Mouse (Mus musculus) ovary, postnatal 14 days (tissue): ENCODE measurements around the gene Ccnjl.

Source experiments
- DNase-seq: peaks from one replicate; pipeline ENCODE4 v3.0.0; 2022; ENCODE audit warnings: low spot score

The Ccnjl gene

DNA sequence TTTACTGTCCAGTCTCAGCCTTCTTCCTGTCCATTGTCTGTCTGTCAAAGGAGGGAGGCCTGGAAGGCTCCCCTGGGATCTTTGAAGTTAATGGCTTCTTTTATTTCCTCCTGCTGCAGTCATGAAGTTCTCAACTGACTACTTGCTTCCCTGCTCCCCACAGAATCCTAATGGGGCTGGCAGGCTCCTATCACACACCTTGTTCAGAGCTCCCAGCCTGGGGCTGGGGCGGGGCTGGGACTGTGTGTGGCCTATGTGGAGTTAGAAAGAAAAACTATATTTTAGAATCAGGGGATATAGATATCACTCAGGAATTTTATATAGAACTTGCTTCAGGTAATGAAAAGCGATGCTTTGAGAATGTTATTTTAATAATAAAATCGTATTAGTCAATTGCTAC, 8.1 kb upstream of the Ccnjl start:
- DNase-seq = no peak

DNA sequence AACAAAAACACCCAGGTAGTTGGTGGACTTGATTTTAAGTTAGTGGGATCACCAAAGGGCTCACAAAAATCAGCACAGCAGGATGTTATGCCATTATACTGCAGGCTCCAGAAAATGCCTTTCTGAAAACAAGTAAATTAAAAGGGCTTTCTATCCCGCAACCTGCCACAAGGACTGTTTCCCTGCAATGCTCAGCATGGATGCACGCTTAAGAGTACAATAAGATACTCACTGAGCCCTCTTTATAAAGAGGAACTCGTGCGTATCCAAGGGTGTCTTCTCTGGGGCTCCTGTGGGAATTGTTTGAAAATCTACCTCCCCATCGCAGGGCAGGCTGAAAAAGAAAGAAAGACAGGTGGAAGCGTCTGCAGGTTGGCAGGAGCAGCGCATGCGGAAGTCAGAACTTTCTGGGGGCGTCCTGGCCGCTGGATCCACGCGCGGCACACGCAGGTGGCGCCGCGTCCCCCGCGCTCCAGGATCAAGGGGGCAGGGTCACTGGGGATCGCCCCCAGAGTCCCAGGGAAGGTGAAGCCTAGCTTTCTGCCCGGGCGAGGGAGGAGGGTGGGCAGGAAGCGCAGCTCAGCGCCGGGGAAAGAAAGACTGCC, 404 bp upstream of the Ccnjl start:
- DNase-seq = peak; percentile 16

DNA sequence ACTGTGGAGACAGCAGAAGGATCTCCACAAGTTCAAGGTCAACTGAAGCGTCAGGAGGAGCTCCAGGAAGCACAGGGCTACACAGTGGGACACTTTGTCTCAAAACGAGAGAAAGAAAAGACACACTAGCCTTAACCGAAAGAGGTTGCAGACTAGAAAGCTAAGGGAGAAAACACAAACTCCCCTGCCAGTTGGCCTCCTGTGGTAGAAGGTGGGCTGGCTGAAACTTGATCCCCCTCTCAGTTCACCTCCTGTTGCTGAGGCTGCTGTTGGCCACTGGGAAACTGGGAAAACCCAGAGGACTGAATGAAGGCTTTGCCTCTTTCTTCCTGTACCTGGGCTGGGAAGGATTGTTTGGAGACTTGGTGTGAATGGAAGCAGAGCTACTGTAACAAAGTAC, 1.5 kb downstream of the Ccnjl start:
- no peak for DNase-seq

DNA sequence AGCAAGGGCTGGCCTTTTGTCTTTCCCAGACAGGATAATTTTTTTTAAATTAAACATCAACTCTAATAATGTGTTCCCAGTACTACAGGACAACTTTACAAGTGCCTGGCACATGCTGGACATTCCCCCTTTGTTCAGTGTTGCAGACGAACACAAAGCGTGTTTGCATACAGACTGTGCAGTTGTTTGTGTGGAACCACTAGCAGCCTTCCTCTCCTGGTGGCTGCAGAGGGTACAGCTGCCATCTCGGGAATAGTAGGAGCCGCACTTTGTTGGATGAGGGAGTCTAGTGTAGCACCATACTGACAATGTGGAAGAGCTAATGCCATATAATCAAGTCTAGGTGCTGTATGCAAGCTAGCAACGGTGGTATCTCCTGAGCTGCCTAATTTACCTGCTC, 3.0 kb downstream of the Ccnjl start:
- DNase-seq = no peak

DNA sequence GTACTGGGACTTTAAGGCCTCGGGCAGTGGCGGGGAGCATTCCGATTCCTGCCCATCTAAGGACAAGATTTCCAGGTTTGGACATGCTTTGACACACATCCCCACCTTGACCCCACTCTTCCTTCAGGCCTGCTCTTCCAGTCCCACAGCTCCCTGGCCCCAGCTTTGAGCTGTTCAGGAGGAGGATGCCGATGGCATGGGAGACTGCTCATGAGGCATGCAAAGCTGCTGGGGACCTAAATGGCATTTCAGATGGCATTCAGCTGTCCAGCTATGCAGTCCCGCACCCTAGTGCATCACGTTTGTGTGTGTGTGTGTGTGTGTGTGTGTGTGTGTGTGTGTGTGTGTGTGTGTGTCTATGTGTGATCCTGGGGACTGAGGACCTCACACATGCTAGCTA, 8.5 kb downstream of the Ccnjl start:
- no peak for DNase-seq

DNA sequence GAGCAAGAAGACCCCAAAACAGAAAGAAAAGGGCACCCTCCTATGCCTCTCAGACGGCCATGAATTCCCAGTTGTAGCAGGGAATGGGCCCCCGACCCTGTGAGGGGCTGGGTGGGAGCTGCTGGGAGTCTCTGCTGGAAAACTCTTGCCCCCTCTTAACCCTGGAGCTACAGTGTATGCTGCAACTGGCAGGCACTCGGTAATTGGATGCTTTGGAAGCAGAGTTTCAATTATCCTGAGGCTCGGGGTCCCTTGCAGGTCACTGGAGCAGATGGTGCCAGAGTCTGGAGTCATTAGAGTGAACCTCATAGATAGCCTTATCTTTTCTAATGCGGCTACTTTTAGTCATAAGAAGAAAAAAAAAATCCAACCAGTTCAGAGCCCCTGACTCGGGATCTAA, 11.3 kb downstream of the Ccnjl start:
- no peak for DNase-seq

DNA sequence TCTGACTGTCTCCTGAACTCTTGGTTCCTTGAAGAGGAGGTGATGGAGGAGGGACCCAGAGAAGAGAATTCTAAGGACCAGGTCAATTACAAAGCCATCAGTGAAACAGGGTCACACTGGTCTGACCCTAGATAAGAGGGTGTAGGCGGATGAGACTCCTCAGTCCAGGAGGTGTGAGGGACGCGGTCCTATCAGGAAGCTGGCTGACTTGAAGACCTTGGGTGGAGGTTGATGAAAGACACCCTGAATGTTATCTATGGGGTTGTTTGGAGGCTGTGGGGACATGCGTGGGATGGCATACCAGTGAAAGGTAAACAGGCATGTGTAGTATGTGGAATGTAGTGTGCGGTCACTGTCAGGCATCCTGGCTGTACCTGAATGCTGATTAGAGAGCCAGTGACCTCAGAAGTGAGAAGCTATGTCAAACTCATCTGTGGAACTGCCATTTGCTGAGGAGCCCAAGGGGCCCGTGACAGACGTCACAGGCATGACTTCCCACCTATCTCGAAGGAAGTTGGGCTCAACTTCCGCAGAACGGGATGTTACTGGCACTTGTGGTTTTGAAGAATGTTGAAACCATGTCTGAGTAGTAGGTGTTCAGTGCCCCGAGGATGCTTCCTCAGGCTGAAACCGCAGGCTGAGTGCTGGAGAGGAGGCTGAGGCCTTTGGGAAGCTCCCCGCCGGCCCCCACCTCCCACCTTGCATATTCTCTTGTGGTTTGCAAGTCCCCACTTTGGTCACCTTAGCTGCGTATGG, 15.3 kb downstream of the Ccnjl start:
- no peak for DNase-seq

DNA sequence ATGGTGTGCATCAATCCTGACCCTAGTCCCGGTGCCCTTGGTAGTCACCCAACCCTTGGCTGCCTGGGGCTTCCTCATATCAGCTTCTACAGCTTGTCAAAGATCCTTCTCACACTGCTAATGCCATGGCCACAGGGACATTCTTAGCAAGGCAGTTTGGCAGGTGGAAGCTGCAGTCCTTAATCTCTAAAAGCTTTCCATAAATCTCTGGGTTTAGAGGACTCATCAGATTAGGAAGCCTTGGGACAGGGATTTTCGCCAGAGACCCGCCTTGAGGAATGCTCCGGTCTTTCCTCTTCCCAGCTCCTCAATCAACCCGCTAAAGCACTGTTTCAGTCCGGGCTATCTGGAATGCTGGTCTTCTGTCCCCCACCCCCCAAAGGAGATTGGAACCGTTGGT, 16.2 kb downstream of the Ccnjl start:
- no peak for DNase-seq

DNA sequence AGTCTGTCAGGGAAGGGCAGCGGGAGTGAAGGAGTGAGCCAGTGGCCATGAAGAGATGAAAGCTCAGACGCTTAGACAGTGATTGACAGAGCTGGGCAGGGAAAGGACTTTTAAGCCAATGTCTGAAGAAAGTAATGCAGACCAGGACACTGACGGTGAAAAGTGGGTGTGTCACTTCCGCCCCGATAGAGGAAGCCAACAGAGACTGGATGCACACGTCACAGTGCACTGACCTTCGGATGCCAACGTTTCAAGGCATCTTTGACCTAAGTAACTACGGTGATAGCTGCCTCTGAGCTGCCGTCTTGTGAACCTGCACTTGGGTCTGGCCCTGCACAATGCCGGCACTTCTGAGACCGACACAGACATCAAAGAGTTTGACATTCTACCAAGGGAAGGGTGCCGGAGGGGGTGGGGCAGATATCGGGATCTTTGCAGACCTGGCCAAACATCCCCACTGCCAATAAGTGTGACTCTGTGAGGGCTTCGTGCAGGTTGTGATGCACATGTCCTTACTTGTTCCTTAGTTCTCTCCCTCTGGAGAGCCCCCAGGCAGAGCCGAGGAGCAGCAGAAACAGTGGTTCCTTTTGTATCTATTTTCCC, 17.4 kb downstream of the Ccnjl start:
- DNase-seq = no peak

DNA sequence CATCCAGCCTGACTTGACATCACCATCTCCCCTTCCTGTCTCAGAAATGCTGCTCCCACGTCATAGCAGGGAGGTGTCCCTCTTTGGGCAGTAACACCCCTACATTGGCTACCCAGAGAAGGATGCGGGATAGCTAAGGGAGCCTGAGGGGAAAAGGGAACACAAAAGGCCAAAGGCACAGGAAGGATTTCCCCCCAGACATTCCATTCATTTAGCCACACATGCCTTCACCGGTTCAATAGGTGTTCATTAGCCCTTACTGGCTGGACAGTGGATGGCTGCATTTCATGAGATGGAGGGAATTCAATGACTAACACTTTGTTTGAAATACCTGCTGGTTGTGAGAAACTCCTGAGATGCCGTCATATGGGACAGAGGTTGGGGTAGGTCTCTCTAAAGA, 18.1 kb downstream of the Ccnjl start:
- DNase-seq = no peak

DNA sequence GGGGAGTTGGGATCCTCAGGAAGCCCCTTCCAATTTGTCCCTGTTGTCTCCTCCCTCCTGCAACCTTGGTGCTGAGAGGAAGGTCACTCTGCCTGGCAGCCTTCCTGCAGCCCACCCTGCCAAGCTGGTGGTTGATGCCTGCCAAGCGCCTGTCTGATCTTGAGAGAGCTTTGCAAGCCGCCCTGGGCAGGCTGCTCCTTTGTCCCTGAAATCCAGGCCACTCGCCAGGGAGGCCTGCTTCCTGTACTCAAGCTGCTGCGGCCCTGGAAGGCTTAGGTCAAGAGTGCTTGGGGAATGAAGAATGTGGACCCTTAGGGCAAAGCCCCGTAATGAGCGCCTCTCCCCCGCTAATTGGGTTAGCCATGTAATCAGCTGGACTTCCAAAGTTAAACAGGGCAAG, 19.6 kb downstream of the Ccnjl start:
- DNase-seq = peak; percentile 28

DNA sequence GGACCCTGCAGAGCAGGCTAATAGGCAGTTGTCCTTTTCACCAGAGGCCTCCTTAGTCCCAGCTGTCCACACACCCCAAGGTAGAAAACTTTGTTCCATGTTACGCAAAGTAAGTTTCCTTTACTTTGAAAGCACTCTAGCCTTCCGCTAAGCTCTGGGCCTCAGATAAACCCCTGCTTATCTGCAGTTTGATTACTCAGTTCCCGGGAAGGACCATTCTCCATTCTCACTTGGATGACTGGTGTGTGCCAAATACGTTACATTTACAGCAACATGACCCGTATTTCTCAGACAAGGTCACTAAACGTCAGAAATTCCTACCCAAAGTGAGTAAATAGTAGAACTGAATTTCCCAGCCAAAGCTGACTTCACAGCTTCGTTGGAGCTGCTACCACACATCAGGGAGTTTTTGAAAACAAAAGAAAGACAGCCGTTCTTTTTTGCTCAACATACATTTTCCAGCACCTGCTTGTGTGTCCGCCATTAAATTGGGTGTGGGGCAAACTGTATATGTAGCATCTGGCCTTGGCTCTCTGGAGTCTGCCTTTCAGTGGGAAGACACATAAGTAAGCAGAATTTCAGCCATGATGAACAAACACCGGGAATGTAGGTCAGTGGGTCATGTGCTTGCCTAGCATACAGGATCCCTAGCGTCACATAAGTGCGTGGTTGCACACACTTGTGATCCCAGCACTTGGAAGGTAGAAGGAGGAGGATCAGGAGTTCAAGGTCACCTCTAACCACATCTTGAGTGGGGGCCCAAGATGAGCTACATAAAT, 20.3 kb downstream of the Ccnjl start:
- DNase-seq = no peak

DNA sequence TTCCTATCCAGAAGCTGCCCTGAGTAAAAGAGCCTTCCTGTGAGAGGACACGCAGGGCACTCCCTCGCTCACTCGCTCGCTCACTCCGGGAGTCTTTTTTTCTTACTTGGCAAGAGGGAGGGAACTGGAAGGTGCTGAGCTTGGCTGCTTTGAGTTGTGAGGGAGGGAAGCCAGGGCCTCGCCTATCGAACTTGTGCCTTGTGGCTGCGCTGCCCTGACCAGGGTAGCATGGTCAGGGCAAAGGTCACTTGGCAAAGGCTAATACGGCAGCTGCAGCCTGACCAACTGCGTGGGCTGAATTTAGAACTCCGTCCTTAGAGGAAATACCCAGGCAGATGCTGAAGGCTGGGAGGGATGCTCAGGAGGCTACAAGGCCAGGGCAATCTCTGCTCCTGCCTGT, 21.1 kb downstream of the Ccnjl start:
- DNase-seq = peak; percentile 15

DNA sequence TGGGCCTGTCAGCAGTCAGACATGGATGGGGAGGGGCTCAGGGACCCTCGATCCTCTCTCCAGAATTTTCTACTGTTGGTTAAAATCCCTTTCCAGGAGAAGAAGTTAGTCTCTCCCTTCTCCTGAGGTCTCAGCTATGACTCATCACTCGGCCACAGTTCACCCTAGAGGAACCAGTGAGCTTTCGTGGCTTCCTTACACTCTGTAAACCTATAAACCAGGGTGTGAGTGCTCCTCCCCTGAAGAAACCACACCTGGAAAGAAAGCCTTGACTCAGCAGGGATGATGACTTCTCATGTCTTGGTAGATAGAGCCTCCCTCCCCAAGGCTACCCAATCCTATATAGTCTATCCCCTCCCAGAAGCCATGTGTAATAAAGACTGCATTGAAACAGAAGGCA, 23.2 kb downstream of the Ccnjl start:
- DNase-seq = no peak

DNA sequence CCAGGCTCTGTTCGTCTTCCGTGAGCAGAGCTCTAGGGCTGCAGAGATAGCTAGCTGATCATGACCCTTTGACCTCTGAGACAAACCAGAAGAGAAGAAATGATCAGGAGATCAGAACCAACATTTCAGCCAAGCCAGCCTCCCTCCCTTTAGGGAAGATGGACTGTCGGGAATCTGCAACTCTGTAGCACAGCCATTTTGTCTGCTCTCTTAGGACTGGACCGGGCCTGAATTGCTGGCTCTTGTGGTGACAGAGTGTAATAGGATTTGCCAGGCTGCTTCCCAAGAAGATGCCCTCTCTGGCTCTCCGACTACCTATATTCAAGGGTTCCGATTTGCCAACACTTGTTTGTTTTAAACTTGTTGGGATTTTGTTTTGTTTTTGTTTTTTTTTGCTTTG, 24.1 kb downstream of the Ccnjl start:
- no peak for DNase-seq

DNA sequence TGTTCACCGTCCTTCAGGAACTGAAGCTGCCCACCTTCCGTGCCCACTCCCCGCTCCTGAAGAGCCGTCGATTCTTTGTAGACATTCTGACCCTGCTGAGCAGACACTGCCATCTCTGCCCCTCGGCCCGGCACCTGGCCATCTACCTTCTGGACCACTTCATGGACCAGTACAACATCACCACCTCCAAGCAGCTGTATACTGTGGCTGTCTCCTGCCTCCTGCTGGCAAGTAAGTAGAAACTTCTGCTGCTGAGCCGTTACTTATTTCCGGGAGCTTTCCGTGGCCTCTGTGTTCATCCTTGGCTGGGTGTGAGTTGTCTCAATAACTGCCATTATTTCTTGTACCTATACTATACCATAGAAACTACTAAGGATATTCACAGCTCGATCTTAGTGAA, 28.0 kb downstream of the Ccnjl start:
- no peak for DNase-seq

DNA sequence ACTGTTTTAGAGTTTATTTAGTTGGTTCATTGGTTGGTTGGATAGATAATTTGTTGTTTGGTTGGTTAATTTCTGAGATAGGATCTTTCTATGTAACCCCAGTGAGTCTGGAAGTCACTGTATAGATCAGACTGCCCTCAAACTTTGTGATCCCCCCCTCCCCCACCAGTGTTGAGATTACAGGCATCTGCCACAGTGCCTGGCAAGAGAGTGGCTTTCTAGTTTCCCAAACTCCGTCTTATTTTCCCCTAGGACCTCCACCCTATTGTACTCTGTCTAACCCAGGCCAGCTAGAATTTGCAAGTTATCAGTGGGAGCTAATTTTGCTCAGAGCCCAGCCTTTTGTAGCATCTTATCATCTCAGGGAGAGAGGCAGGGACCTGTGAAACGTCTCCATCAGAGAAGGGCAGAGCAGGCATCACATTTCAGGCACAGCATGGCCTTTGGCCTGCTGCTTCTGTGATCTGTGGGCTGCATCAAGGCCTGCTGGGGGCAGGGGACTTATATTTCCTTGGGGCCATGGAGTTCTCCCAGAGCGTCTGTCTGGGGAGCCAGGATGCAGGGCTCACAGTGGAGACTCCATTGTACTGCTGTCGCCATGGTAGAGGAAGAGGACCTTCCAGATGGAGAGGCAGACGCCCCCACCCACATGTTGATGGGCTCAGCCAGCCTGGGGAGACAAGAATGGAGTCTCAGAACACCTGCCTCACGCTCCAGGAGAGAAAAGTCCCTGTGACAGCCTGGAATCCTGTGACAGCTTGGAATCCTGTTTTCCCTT, 31.1 kb downstream of the Ccnjl start:
- no peak for DNase-seq

DNA sequence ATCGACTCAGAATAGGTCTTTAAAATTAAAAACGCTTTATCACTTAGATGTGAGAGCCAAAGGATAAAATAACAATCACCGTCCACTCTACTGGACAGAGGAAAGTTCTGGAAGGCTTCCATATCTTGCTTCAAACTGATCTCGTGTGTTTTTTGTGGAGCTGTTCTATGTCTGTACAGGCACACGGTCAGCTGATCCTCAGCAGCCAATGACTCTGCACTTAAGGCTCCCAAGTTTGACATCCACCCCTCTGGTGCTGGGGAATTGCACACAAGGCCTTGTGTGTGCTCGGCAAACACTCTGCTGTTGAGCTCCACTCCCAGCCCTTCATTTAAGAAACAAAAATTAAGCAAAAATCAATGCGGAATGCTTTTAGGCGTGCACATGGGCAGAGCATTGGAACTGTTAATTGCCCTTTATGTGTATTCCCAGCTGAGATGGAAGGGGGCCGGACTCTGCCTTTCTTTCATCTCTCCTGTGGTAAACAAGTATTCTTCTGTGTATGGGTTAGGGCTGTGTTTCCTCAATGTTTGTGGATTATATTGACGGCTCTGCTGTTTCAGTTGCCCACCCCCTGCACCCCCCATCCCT, 35.2 kb downstream of the Ccnjl start:
- DNase-seq = no peak

DNA sequence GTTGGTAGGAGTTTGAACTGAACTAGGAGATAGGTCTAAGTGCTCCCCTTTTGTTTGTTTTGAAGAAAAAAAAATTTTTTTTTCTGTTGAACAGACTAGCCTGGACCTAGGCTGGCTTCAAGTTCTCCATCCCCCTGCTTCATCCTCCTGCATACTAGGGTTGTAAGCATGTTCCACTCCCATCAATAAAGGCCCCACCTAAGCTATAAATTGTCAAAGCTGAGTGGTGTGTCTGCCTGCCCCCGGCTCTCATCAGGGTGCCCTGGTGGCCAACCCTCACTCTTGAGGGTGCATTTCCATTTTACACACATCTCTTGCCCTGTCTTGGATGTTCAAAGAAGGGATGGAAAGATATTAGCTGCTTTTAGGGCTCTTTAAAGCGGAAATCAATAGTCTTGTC, 36.8 kb downstream of the Ccnjl start:
- no peak for DNase-seq

DNA sequence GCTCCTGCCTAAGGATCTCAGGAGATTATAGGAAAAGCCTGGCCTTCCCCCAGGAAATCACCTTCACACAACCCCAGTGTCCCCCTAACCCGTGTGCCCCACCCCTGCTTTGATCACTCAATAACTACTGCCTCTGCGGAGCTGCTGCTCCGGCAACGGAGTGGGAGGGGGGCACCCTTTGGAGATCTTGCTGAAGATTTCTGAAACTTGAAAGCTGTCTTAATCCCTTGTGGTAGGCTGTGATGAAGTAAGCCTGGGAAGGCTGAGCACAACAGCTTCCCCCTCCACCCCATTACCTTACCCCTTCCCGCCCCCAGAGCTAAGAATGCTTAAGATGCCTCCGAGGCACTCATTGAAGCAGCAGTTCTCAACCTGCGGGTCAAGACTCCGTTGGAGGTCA, 37.3 kb downstream of the Ccnjl start:
- no peak for DNase-seq

DNA sequence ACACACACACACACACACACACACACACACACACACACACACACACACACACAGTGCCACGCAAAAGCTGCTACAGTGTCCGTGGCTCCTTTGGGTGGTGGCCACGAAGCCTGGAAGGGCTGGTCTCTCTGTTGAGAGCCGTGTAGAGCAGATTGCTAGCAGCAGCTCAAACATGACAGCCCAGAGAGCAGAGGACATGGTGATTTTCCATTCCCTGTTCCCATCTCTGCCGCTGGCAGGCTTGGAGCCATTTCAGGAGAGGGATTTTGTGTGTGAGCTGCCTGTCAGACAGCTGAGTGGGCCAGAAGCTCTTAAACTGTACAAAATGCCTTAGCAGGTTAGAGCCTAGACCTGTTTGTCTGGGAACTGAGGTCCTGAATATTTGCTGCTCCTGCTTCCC, 38.1 kb downstream of the Ccnjl start:
- no peak for DNase-seq

DNA sequence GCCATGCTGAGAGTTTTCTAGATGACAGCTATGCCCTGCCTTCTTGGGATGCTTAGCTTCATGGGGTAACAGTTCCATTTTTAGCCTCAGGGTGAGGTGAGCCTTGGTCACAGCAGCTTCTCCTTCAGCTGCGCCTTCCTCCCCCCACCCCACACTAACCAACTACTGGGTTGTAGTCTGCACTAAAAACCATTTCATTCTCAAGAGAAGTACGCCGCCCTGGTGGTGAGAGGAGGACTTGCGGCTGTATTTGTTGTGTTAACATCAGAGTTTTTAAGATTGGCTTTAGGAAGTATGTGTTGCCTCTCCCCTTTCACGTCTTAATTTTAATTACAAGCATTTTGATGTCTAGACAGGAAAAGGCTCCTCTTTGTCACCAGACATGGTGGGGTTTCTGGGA, 39.7 kb downstream of the Ccnjl start:
- no peak for DNase-seq
